Mouse (Mus musculus) hindbrain, embryonic 16.5 days (tissue): ENCODE measurements at regions not wholly inside any gene's neighbourhood (a gene's known extent, or its start where the extent isn't known, plus 50 kb on each side); places are given as distances from the start of the nearest gene placed in this dataset.

Source experiments
- ATAC-seq: fragments of 200-750 bp; cut with Nextera tagmentation; 2 replicates; pipeline ENCODE4 v1.8.0; 2017; ENCODE audit warnings: moderate TSS enrichment, moderate library complexity
- H3K27ac ChIP-seq: fragments of 300-500 bp; sonication (generic); 2 replicates; pipeline ENCODE4 v1.5.1; 2014; ENCODE audit warnings: low read depth, mild to moderate bottlenecking, control low read depth, low read length, moderate library complexity
- H3K27me3 ChIP-seq: fragments of 300-500 bp; sonication (generic); replicated peaks from 2 replicates; pipeline ENCODE4 v1.6.1; 2014; ENCODE audit warnings: low read length; ENCODE audit not compliant: control insufficient read depth, insufficient read depth
- H3K36me3 ChIP-seq: fragments of 300-500 bp; sonication (generic); 2 replicates; pipeline ENCODE4 v1.6.1; 2014; ENCODE audit warnings: mild to moderate bottlenecking, low read length, moderate library complexity, mixed read lengths; ENCODE audit not compliant: control insufficient read depth, insufficient read depth
- H3K4me1 ChIP-seq: fragments of 300-500 bp; sonication (generic); 2 replicates; pipeline ENCODE4 v1.6.1; 2014; ENCODE audit warnings: low read depth, low read length; ENCODE audit not compliant: control insufficient read depth, insufficient read depth
- H3K4me2 ChIP-seq: fragments of 300-500 bp; sonication (generic); 2 replicates; pipeline ENCODE4 v1.6.1; 2014; ENCODE audit warnings: mild to moderate bottlenecking, low read length, control low read depth, moderate library complexity
- H3K4me3 ChIP-seq: fragments of 300-500 bp; sonication (generic); 2 replicates; pipeline ENCODE4 v1.5.1; 2014; ENCODE audit warnings: mild to moderate bottlenecking, low read length, control low read depth, moderate library complexity
- H3K9ac ChIP-seq: fragments of 300-500 bp; sonication (generic); 2 replicates; pipeline ENCODE4 v1.6.1; 2014; ENCODE audit warnings: low read depth, mild to moderate bottlenecking, control low read depth, low read length, moderate library complexity
- H3K9me3 ChIP-seq: fragments of 300-500 bp; sonication (generic); 2 replicates; pipeline ENCODE4 v1.6.1; 2014; ENCODE audit warnings: mild to moderate bottlenecking, low read length, moderate library complexity; ENCODE audit not compliant: control insufficient read depth
- WGBS: fragments of 180-500 bp; shearing (Covaris S2); extraction: QIAGEN DNeasy Blood & Tissue Kit; methylation state at CpG from one replicate; pipeline ENCODE4 v1.1.7; 2014; 5-methylcytosine and 5-hydroxymethylcytosine counted together

- WGBS, result 50% methylated on average over 1 of the region's 1 CpGs
- no peak overlapping the region for H3K4me3 ChIP-seq
- no peak overlapping the region for H3K27ac ChIP-seq
- H3K27me3 ChIP-seq, result no peaks in the 10 kb centered on the region
- ATAC-seq, result no peak
- H3K9me3 ChIP-seq, result no peaks in the 10 kb centered on the region
- no peaks in the 10 kb centered on the region for H3K36me3 ChIP-seq
- H3K4me1 ChIP-seq, result no peaks in the 10 kb centered on the region
- H3K9ac ChIP-seq, result no peak overlapping the region
- H3K4me2 ChIP-seq, result no peak overlapping the region
Observed at GRCm38 (mm10) chr13:79453227-79453626, 1253.7 kb upstream of the Nr2f1 start.

GRCm38 (mm10) chr13:79443113-79443512, 1243.6 kb upstream of the Nr2f1 start:
- Histone ChIP-seq H3K9me3 (no peaks in the 10 kb centered on the region), H3K4me3 (no peak overlapping the region), H3K36me3 (no peaks in the 10 kb centered on the region), H3K9ac (no peak overlapping the region), H3K4me1 (no peaks in the 10 kb centered on the region), H3K27me3 (no peaks in the 10 kb centered on the region), H3K27ac (no peak overlapping the region), H3K4me2 (no peak overlapping the region)
- ATAC-seq, result no peak
- WGBS, result 88% methylated on average over 3 of the region's 3 CpGs

- H3K27me3 ChIP-seq, result no peaks in the 10 kb centered on the region
- H3K4me1 ChIP-seq, result no peaks in the 10 kb centered on the region
- no peaks in the 10 kb centered on the region for H3K36me3 ChIP-seq
- ATAC-seq, result no peak
- 84% methylated on average over 2 of the region's 2 CpGs for WGBS
- H3K9ac ChIP-seq, result no peak overlapping the region
- no peak overlapping the region for H3K4me2 ChIP-seq
- no peaks in the 10 kb centered on the region for H3K9me3 ChIP-seq
- no peak overlapping the region for H3K4me3 ChIP-seq
- no peak overlapping the region for H3K27ac ChIP-seq
Observed at GRCm38 (mm10) chr13:79442701-79443100, 1243.1 kb upstream of the Nr2f1 start.

GRCm38 (mm10) chr13:79431465-79431864, 1231.9 kb upstream of the Nr2f1 start:
- 45% methylated on average over 3 of the region's 3 CpGs for WGBS
- Histone ChIP-seq H3K4me1 (no peaks in the 10 kb centered on the region), H3K27ac (no peak overlapping the region), H3K27me3 (no peaks in the 10 kb centered on the region), H3K4me3 (no peak overlapping the region), H3K36me3 (no peaks in the 10 kb centered on the region), H3K9ac (no peak overlapping the region), H3K4me2 (no peak overlapping the region), H3K9me3 (no peaks in the 10 kb centered on the region)
- ATAC-seq, result no peak; the same call in 1 of the 2 replicates

GRCm38 (mm10) chr13:79430987-79431386, 1231.4 kb upstream of the Nr2f1 start:
- no peaks in the 10 kb centered on the region for H3K27me3 ChIP-seq
- no peak overlapping the region for H3K9ac ChIP-seq
- no peaks in the 10 kb centered on the region for H3K9me3 ChIP-seq
- H3K4me1 ChIP-seq, result no peaks in the 10 kb centered on the region
- no peak overlapping the region for H3K4me2 ChIP-seq
- H3K27ac ChIP-seq, result no peak overlapping the region
- H3K36me3 ChIP-seq, result no peaks in the 10 kb centered on the region
- ATAC-seq, result no peak
- WGBS, result 20% methylated on average over 2 of the region's 2 CpGs
- H3K4me3 ChIP-seq, result no peak overlapping the region

- no peak overlapping the region for H3K4me2 ChIP-seq
- H3K9ac ChIP-seq, result no peak overlapping the region
- H3K4me1 ChIP-seq, result no peaks in the 10 kb centered on the region
- H3K27me3 ChIP-seq, result no peaks in the 10 kb centered on the region
- no peaks in the 10 kb centered on the region for H3K36me3 ChIP-seq
- H3K4me3 ChIP-seq, result no peak overlapping the region
- no peaks in the 10 kb centered on the region for H3K9me3 ChIP-seq
- 36% methylated on average over 1 of the region's 1 CpGs for WGBS
- H3K27ac ChIP-seq, result no peak overlapping the region
- ATAC-seq, result no peak
Observed at GRCm38 (mm10) chr13:79430562-79430961, 1231.0 kb upstream of the Nr2f1 start.

GRCm38 (mm10) chr13:79417841-79418240, 1218.3 kb upstream of the Nr2f1 start:
- no peak overlapping the region for H3K27ac ChIP-seq
- WGBS, result 40% methylated on average over 2 of the region's 2 CpGs
- H3K27me3 ChIP-seq, result no peaks in the 10 kb centered on the region
- no peak overlapping the region for H3K4me2 ChIP-seq
- no peak for ATAC-seq
- H3K9ac ChIP-seq, result no peak overlapping the region
- no peak overlapping the region for H3K4me3 ChIP-seq
- no peaks in the 10 kb centered on the region for H3K4me1 ChIP-seq
- no peaks in the 10 kb centered on the region for H3K36me3 ChIP-seq
- H3K9me3 ChIP-seq, result no peaks in the 10 kb centered on the region

DNA sequence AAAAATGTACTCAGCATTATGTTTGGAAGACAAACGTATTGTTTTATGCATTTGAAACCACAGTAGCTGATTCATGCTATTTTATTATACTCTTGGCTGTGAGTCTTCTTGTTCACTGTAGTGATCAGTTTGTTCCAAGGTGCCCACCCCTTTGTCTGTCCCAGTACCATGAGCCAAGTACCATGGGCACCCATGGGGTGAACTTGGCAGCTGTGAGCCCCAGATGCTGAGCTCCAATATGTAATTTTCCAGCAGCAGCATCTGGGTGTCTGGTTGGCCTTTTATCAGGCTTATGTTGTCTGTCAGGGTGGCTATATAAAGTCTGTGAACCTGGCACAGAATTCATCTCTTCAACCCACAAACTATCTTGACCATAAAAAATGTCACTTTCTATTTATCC, 1200.5 kb upstream of the Nr2f1 start:
- no peak overlapping the region for H3K27ac ChIP-seq
- ATAC-seq, result 0 out of 2 replicates have a peak, but pooled peaks have one; percentile 54

DNA sequence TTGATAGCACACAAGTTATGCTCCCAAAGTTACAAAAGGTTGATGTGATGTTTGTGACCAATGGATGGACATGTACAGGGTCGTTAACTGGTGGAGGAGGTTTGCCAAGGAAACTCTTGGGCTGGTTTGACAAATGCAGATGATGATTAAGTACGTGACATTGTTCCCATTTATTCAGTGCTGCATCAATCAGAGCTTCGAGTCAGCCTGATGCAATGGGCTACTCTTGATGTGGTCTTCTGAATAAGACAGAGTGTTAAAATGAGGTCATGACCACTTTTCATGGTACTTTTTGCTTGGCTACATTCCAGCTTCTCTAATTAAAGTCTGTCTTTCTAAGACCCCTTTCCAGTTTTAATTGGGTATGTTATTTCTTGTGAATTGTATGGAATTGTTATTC, 1194.4 kb upstream of the Nr2f1 start:
- no peak overlapping the region for H3K4me3 ChIP-seq
- ATAC-seq, result no peak
- H3K9ac ChIP-seq, result no peak overlapping the region
- no peaks in the 10 kb centered on the region for H3K9me3 ChIP-seq
- no peak overlapping the region for H3K4me2 ChIP-seq
- H3K36me3 ChIP-seq, result no peaks in the 10 kb centered on the region
- H3K27ac ChIP-seq, result no peak overlapping the region
- H3K27me3 ChIP-seq, result no peaks in the 10 kb centered on the region
- WGBS, result 26% methylated on average over 3 of the region's 3 CpGs
- no peaks in the 10 kb centered on the region for H3K4me1 ChIP-seq

More for the DNA sequence above, 1200.5 kb upstream of the Nr2f1 start:
- WGBS, result 68% methylated on average over 1 of the region's 1 CpGs
- Histone ChIP-seq H3K36me3 (no peaks in the 10 kb centered on the region), H3K4me1 (no peaks in the 10 kb centered on the region), H3K4me2 (no peak overlapping the region), H3K9me3 (no peaks in the 10 kb centered on the region), H3K4me3 (no peak overlapping the region), H3K9ac (no peak overlapping the region), H3K27me3 (no peaks in the 10 kb centered on the region)

GRCm38 (mm10) chr13:79387928-79388327, 1188.4 kb upstream of the Nr2f1 start:
- Histone ChIP-seq H3K9me3 (no peaks in the 10 kb centered on the region), H3K27ac (no peak overlapping the region), H3K36me3 (no peaks in the 10 kb centered on the region), H3K27me3 (no peaks in the 10 kb centered on the region), H3K4me3 (no peak overlapping the region), H3K4me1 (no peaks in the 10 kb centered on the region), H3K4me2 (no peak overlapping the region), H3K9ac (no peak overlapping the region)
- ATAC-seq, result no peak
